Mouse (Mus musculus) testis, adult 2 months (tissue): ENCODE data around the gene Smpdl3a.

Experiments
- CTCF ChIP-seq: fragments of 200-500 bp; IDR thresholded peaks from 2 replicates; pipeline ENCODE4 v1.5.1; 2012; ENCODE audit warnings: low read depth, mild to moderate bottlenecking, inconsistent platforms, low read length, moderate library complexity; ENCODE audit not compliant: control insufficient read depth, insufficient read depth, insufficient replicate concordance
- POLR2A ChIP-seq: fragments of 200-500 bp; IDR thresholded peaks from 2 replicates; pipeline ENCODE4 v1.6.1; 2012; ENCODE audit warnings: low read depth, mild to moderate bottlenecking, inconsistent platforms, low read length, moderate library complexity; ENCODE audit not compliant: control insufficient read depth

DNA sequence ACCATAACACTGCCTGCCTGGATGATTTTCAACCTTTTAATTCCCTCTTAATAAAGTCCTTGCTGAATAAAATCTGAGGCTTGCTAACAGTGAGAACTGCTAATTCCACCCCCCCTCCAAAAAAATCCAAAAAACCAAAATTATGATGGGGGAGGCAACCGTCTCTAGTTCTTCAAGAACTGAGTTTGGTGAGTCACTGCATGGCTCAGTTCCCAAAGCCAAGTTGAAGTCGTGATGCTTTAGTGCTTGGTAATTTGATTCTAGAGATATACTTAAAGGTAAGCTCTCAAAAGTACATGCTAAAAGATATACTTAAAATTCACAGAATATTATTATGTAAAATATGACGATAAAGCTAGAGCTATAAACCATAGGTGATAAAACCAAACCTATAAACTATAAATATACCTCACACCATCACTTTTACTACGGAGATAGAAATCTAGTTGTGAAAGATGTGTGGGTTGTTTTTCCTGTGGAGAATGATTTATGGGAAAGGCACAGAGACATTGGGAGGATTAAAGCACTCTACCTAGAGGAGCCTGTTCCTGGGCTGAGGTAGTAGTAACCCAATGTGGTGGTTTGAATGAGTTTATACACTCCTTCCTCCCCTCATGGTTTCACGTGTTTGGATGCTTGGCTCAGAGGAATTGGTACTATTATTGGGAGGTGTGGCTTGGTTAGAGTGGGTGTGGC is 18.2 kb downstream of the Smpdl3a start:
- no peak for TF ChIP-seq CTCF
- TF ChIP-seq POLR2A = no peak
